Mouse (Mus musculus) embryonic facial prominence, embryonic 11.5 days (tissue): ENCODE results near the gene 6030458C11Rik. TPM values are rescaled to one million over a fixed set of nuclear protein-coding genes. Genes with fewer than 3 reads are reported as not detected.

Experiments
- ATAC-seq: fragments of 200-750 bp; cut with Nextera tagmentation; replicated peaks from 2 replicates; pipeline ENCODE4 v1.8.0; 2017; ENCODE audit warnings: low read depth; ENCODE audit not compliant: insufficient number of reproducible peaks, low FRiP score, low TSS enrichment
- DNase-seq: peaks from one replicate; pipeline ENCODE4 v3.0.0-alpha.2; 2015; ENCODE audit warnings: low spot score
- H3K27ac ChIP-seq: fragments of 300-500 bp; sonication (generic); replicated peaks from 2 replicates; pipeline ENCODE4 v1.5.1; 2014; ENCODE audit warnings: mild to moderate bottlenecking, low read depth, low read length, control low read depth
- H3K27me3 ChIP-seq: fragments of 300-500 bp; sonication (generic); 2 replicates; pipeline ENCODE4 v1.6.1; 2014; ENCODE audit warnings: mild to moderate bottlenecking, low read length, moderate library complexity, mixed read lengths; ENCODE audit not compliant: control insufficient read depth, insufficient read depth
- H3K36me3 ChIP-seq: fragments of 300-500 bp; sonication (generic); replicated peaks from 2 replicates; pipeline ENCODE4 v1.6.1; 2014; ENCODE audit warnings: low read depth, mild to moderate bottlenecking, low read length, moderate library complexity, mixed read lengths; ENCODE audit not compliant: control insufficient read depth, insufficient read depth
- H3K4me1 ChIP-seq: fragments of 300-500 bp; sonication (generic); 2 replicates; pipeline ENCODE4 v1.6.1; 2014; ENCODE audit warnings: low read length, mixed read lengths; ENCODE audit not compliant: control insufficient read depth, insufficient read depth
- H3K4me2 ChIP-seq: fragments of 300-500 bp; sonication (generic); 2 replicates; pipeline ENCODE4 v1.6.1; 2014; ENCODE audit warnings: low read depth, mild to moderate bottlenecking, control low read depth, low read length, moderate library complexity
- H3K4me3 ChIP-seq: fragments of 300-500 bp; sonication (generic); 2 replicates; pipeline ENCODE4 v1.5.1; 2014; ENCODE audit warnings: low read depth, low read length, control low read depth
- H3K9ac ChIP-seq: fragments of 300-500 bp; sonication (generic); replicated peaks from 2 replicates; pipeline ENCODE4 v1.6.1; 2014; ENCODE audit warnings: mild to moderate bottlenecking, control low read depth, low read length
- H3K9me3 ChIP-seq: fragments of 300-500 bp; sonication (generic); replicated peaks from 2 replicates; pipeline ENCODE4 v1.6.1; 2016; ENCODE audit warnings: mild to moderate bottlenecking, low read length, inconsistent platforms, mixed read lengths; ENCODE audit not compliant: control insufficient read depth
- WGBS: fragments of 180-500 bp; shearing (Covaris S2); extraction: QIAGEN DNeasy Blood & Tissue Kit; methylation state at CpG from one replicate; pipeline ENCODE4 v1.1.7; 2014; 5-methylcytosine and 5-hydroxymethylcytosine counted together
- polyA plus RNA-seq: library from polyadenylated mRNA; unstranded; fragments of >200 nt; fragmentation: Nextera tagmentation; extraction: Ambion mirVana; gene quantifications from 2 replicates; pipeline ENCODE4 v1.2.1, GENCODE M21; 2014

6030458C11Rik gene
- polyA plus RNA-seq, 1 experiment from 2014 or later = 22.2 TPM

DNA sequence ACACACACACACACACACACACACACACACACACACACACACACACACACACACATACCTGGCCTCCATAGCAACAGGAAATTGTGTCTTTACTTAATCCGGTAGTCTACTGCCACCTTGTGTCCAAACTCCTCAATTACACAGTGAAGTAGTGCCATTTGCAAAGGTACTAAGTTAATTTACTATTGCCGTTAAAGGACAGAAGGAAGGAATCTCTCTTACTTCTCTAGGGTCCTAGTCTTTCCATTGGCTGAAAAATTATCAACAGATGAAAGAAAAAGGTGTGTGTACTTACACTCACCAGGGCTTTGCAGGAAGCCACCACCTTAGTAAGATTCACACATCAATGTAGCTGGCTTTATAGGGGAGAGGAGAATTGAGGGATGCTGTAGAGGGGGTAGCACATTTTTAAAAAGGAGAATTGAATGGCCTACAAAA lies 29.0 kb downstream of the 6030458C11Rik start:
- Histone ChIP-seq H3K36me3 (no peaks in the 10 kb centered on the region), H3K9ac (no peak overlapping the region), H3K4me3 (no peak overlapping the region), H3K9me3 (no peaks in the 10 kb centered on the region), H3K4me2 (no peak overlapping the region), H3K27me3 (no peaks in the 10 kb centered on the region), H3K4me1 (no peaks in the 10 kb centered on the region), H3K27ac (no peak overlapping the region)
- ATAC-seq = no peak
- peak; percentile 94 for DNase-seq
- WGBS = 0% methylated on average over 2 of the region's 2 CpGs

DNA sequence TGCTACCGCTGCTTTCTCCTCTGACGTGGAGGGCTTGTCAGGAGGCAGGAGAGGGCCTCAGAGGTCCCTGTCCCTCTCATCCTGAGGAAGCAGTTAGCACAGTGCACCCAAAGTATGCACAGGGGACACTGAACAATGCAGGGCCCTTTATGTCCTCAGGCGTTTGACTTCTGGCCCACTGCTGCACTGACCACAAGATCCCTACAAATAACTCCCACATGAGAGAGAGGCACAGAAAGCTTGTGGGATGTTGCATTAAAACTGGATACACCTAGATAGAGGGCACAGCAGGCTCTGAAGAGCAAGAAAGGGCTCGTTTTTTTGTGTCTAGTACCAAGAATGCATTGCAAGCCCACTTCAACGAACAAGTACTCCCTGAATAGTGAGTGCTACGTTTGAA lies 30.1 kb downstream of the 6030458C11Rik start:
- DNase-seq (no peak), ATAC-seq (no peak)
- 51% methylated on average over 6 of the region's 6 CpGs for WGBS
- Histone ChIP-seq H3K27ac (no peak overlapping the region), H3K9me3 (no peaks in the 10 kb centered on the region), H3K27me3 (no peaks in the 10 kb centered on the region), H3K4me1 (no peaks in the 10 kb centered on the region), H3K4me2 (no peak overlapping the region), H3K9ac (no peak overlapping the region), H3K4me3 (no peak overlapping the region), H3K36me3 (no peaks in the 10 kb centered on the region)

DNA sequence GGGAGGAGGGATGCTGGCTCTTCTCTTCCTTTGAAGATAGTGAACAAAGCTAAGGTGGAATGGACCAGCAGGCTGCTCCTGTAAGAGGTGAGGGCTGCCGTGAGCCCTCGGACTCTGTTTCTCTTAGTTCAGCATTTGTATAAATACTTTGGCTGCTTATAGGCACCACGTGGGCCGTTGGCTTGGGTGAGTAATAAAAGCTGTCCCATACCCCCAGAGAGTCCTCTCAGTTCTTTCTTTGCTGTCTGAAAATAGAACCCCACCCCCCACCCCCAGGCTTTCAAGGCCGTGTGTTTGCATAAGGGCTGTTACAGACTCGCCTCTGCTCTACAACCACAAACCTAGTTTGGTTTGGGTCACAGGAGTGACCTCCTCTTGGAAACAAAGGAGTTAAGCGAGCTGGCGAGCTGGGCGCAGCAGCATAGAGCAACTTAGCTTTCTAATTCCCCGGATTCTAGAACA lies 35.0 kb downstream of the 6030458C11Rik start:
- Histone ChIP-seq H3K27ac (no peak overlapping the region), H3K9ac (no peak overlapping the region), H3K4me1 (no peaks in the 10 kb centered on the region), H3K4me2 (no peak overlapping the region), H3K9me3 (no peaks in the 10 kb centered on the region), H3K27me3 (no peaks in the 10 kb centered on the region), H3K36me3 (no peaks in the 10 kb centered on the region), H3K4me3 (no peak overlapping the region)
- ATAC-seq (peak; percentile 59), DNase-seq (peak; percentile 28)
- WGBS = 22% methylated on average over 10 of the region's 10 CpGs

DNA sequence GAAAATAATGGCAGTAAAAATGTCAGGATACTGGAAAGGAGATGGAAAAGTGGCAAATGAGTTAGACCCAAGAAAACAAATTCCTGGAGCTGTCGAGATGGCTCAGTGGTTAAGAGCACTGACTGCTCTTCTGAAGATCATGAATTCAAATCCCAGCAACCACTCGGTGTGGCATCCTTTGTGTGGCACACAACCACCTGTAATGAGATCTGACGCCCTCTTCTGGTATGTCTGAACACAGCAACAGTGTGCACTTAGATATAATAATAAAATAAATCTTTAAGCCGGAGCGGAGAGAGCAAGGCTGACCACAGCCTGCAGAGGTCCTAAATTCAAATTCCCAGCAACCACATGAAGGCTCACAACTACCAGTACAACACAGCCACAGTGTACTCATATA lies 35.9 kb downstream of the 6030458C11Rik start:
- Histone ChIP-seq H3K27ac (no peak overlapping the region), H3K9me3 (no peaks in the 10 kb centered on the region), H3K36me3 (no peaks in the 10 kb centered on the region), H3K4me3 (no peak overlapping the region), H3K4me1 (no peaks in the 10 kb centered on the region), H3K27me3 (no peaks in the 10 kb centered on the region), H3K4me2 (no peak overlapping the region), H3K9ac (no peak overlapping the region)
- DNase-seq (no peak), ATAC-seq (no peak)
- 84% methylated on average over 5 of the region's 5 CpGs for WGBS

DNA sequence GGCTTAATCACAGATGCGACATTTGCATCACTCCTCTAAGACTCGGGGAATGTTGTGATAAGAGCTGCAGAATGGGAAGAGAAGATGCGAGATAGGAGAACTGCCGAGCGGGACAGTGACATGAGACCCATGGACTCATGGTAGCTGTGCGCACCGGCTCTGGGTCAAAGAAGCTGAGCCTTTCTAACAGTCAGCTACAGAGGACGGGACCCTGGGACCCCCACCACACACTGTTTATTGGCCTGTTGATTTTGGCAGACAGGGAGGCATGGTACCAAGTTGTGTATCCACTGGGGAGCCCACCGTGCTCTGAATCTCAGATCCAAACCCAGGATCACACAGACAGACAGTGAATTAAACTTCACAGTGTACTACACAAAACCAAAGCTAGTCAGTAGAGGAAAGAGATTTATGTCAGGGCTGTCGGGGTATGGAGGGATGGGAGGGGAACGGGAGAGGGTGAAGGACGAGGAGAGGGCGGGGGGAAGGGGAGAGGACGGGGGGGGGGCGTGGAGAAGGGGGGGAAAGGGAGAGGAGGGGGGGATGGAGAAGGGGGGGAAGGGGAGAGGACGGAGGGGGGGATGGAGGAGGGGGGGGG lies 42.6 kb downstream of the 6030458C11Rik start:
- H3K27me3 ChIP-seq = no peaks in the 10 kb centered on the region
- no peaks in the 10 kb centered on the region for H3K36me3 ChIP-seq
- WGBS = 74% methylated on average over 11 of the region's 16 CpGs
- H3K4me3 ChIP-seq = no peak overlapping the region
- no peak overlapping the region for H3K27ac ChIP-seq
- DNase-seq (no peak), ATAC-seq (no peak)
- H3K9ac ChIP-seq = no peak overlapping the region
- H3K4me2 ChIP-seq = no peak overlapping the region
- H3K4me1 ChIP-seq = no peaks in the 10 kb centered on the region
- H3K9me3 ChIP-seq = no peaks in the 10 kb centered on the region

DNA sequence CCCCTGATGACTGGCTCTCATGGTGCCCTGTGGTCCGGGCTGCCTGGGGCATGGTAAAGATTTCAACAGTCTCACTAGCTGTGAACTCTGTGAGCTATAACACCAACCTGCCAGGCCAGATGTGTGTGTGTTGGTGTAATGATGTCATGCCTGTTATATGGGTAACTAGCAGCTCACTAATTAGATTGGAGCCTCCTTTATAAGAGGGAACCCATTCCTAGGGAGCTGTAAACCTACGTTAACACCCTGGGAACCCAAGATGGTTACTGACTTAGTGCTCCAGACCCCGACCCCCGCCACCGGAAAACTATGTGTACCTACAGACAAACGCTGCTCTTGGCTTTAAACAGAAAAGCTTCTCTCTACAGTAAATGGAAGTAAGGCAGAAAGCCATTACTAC lies 43.2 kb downstream of the 6030458C11Rik start:
- ATAC-seq (no peak), DNase-seq (no peak)
- Histone ChIP-seq H3K9me3 (no peaks in the 10 kb centered on the region), H3K36me3 (no peaks in the 10 kb centered on the region), H3K9ac (no peak overlapping the region), H3K4me1 (no peaks in the 10 kb centered on the region), H3K27ac (no peak overlapping the region), H3K4me3 (no peak overlapping the region), H3K27me3 (no peaks in the 10 kb centered on the region), H3K4me2 (no peak overlapping the region)
- WGBS = 86% methylated on average over 6 of the region's 6 CpGs

DNA sequence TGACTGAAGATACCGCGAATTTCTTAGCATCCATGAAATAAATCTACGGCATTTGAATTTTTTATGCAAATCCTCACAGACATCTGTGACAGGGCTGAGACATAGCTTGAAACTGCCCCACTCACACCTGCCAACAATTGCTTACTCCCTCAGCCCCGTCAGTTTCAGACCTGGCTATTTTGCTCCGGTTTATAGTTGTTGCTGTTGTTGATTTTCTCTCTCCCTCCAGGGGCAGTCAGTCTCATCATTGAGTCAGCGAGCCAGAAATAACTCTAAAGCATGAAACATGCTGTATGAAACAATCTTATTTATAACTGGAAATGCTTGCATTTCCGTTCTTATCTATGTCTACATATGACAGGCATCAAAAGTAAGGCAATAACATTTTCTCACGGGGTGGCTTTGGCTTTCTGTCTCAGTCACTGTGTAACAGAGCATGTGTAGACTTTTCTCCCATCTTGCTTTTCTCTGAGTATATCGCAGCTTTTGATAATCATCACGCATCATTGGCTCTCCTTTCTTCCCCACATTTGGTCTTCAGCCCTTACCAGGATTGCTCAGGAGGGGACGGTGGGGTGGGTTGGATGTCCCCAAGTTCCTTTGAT lies 50.2 kb downstream of the 6030458C11Rik start:
- ATAC-seq (no peak), DNase-seq (no peak)
- Histone ChIP-seq H3K4me2 (no peak overlapping the region), H3K4me3 (no peak overlapping the region), H3K9me3 (no peaks in the 10 kb centered on the region), H3K36me3 (no peaks in the 10 kb centered on the region), H3K4me1 (no peaks in the 10 kb centered on the region), H3K27ac (no peak overlapping the region), H3K9ac (no peak overlapping the region), H3K27me3 (no peaks in the 10 kb centered on the region)
- WGBS = 85% methylated on average over 11 of the region's 11 CpGs

DNA sequence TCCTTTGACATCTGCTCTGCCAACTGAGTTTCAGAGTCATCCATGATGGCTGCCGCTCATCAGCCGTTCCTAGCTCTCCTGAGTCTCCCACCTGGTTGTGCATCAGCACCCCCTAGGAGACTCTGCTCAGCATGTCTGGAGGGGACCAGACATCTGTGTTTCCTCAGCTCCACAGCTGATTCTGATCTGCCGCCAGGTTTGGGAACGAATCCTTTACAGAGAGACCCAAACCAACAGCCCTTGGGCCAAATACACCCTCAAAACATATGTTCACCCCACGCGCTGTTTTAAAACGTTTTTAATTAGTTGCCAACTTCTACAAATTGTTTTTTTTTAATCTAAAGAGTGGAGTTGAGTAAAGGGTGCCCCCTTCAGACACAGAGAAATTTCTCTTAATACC lies 53.5 kb downstream of the 6030458C11Rik start:
- Histone ChIP-seq H3K9ac (no peak overlapping the region), H3K27ac (no peak overlapping the region), H3K36me3 (no peaks in the 10 kb centered on the region), H3K4me3 (no peak overlapping the region), H3K9me3 (no peaks in the 10 kb centered on the region), H3K27me3 (no peaks in the 10 kb centered on the region), H3K4me1 (no peaks in the 10 kb centered on the region), H3K4me2 (no peak overlapping the region)
- WGBS = 66% methylated on average over 7 of the region's 7 CpGs
- ATAC-seq (no peak), DNase-seq (peak; percentile 35)
